Mouse (Mus musculus): Measurements from ENCODE around the gene Kcnj9. TPM values are rescaled to one million over a fixed set of nuclear protein-coding genes. Genes with fewer than 3 reads are reported as not detected.

Kcnj9 gene
- polyA plus RNA-seq, 1 experiment: 116 TPM

DNA sequence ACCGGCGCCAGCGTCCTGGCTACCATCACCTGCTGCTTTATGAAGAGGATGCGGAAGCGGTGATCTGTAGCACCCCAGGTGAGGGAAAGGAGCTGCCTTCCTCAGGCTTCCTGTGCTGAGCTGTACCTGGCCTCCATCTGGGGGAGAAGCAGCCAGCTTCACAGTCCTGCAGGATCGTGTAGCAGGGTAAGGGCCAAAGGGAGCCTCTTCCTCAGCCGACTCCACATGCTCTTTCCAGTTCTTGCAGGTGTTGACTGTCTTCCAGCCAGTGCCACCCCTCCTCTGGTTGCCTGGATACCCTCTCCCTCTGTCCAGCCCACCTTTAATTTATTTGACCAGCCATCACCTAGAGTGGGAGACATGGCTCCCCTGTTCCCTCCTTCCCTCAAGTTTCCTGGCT is 9.8 kb downstream of the Kcnj9 start:
- DNase-seq: peak in 1 of 2 experiments; percentile 63
- H3K4me1 ChIP-seq (ENCODE audit: control insufficient read depth, insufficient read depth, low read length): peaks cover 60% of the 10 kb centered on the region
- TF ChIP-seq POLR2A (IDR thresholded peaks at IDR 0.05; ENCODE audit: borderline replicate concordance, insufficient read depth, low read length) (peak; percentile 3; the same call in 1 of the 2 replicates), CTCF (IDR thresholded peaks at IDR 0.05; ENCODE audit: borderline replicate concordance, insufficient read depth, low read depth, low read length) (no peak)
- no peaks in the 10 kb centered on the region for H3K27me3 ChIP-seq (ENCODE audit: control insufficient read depth, insufficient read depth, low read length)
- H3K4me3 ChIP-seq (replicated peaks; ENCODE audit: insufficient read depth, low read depth, low read length): no peak overlapping the region
- WGBS: 8% methylated on average over 7 of the region's 7 CpGs
- H3K27ac ChIP-seq (ENCODE audit: insufficient read depth, low read length): peak overlapping the region; percentile 66

DNA sequence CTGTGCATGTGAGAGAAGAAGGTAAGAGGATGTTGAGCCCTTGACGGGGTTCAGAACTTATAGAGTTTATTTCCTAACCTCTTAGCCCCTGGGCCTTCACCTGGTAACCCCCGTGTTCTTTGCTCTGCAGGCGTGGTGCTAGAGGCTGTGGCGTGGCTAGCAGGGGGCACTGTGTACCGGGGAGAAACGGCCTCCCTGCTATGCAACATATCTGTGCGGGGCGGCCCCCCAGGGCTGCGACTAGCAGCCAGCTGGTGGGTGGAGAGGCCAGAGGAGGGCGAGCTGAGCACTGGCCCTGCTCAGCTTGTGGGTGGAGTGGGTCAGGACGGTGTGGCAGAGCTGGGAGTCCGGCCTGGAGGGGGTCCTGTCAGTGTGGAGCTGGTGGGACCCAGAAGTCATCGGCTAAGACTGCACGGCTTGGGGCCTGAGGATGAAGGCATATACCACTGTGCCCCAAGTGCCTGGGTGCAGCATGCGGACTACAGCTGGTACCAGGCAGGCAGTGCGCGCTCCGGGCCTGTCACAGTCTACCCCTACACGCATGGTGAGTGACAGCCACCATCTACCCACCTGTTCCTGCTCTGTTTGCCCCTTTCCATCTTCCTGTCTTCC is 10.6 kb downstream of the Kcnj9 start:
- 19% methylated on average over 19 of the region's 19 CpGs for WGBS
- H3K27ac ChIP-seq (ENCODE audit: insufficient read depth, low read length): peak overlapping the region; percentile 84
- no peak overlapping the region for H3K4me3 ChIP-seq (replicated peaks; ENCODE audit: insufficient read depth, low read depth, low read length)
- peak; percentile 49 to 66 for DNase-seq
- TF ChIP-seq CTCF (IDR thresholded peaks at IDR 0.05; ENCODE audit: borderline replicate concordance, insufficient read depth, low read depth, low read length) (no peak), POLR2A (IDR thresholded peaks at IDR 0.05; ENCODE audit: borderline replicate concordance, insufficient read depth, low read length) (no peak)
- H3K27me3 ChIP-seq (ENCODE audit: control insufficient read depth, insufficient read depth, low read length): no peaks in the 10 kb centered on the region
- peaks cover 65% of the 10 kb centered on the region for H3K4me1 ChIP-seq (ENCODE audit: control insufficient read depth, insufficient read depth, low read length)

DNA sequence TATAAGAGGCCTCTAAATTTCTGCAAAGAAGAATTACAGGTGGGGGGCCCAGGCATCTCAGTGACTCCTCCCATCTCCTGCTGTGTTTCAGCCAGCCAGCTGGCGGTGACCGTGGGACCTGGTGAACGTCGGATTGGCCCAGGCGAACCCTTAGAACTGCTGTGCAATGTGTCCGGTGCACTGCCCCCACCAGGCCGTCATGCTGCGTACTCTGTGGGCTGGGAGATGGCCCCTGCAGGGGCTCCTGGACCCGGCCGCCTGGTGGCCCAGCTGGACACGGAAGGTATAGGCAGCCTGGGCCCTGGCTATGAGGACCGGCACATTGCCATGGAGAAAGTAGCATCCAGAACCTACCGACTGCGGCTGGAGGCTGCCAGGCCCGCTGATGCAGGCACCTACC is 11.2 kb downstream of the Kcnj9 start:
- 8% methylated on average over 15 of the region's 15 CpGs for WGBS
- H3K4me3 ChIP-seq (replicated peaks; ENCODE audit: insufficient read depth, low read depth, low read length): no peak overlapping the region
- H3K27ac ChIP-seq (ENCODE audit: insufficient read depth, low read length): peak overlapping the region; percentile 84
- peak; percentile 69 to 74 for DNase-seq
- no peaks in the 10 kb centered on the region for H3K27me3 ChIP-seq (ENCODE audit: control insufficient read depth, insufficient read depth, low read length)
- no peak for TF ChIP-seq CTCF (IDR thresholded peaks at IDR 0.05; ENCODE audit: borderline replicate concordance, insufficient read depth, low read depth, low read length)
- TF ChIP-seq POLR2A (IDR thresholded peaks at IDR 0.05; ENCODE audit: borderline replicate concordance, insufficient read depth, low read length): 0 out of 2 replicates have a peak, but pooled peaks have one; percentile 4
- H3K4me1 ChIP-seq (ENCODE audit: control insufficient read depth, insufficient read depth, low read length): peaks cover 65% of the 10 kb centered on the region

DNA sequence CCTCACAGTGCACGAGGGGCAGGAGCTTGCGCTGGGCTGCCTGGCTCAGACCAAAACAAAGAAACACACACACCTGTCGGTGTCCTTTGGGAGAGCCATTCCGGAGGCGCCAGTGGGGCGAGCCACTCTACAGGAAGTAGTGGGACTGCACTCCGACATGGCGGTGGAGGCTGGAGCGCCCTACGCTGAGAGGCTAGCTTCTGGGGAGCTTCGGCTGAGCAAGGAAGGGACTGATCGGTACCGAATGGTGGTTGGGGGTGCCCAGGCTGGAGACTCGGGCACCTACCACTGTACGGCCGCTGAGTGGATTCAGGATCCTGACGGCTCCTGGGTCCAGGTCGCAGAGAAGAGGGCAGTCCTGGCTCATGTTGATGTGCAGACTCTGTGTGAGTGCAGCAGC is 11.7 kb downstream of the Kcnj9 start:
- H3K27ac ChIP-seq (ENCODE audit: insufficient read depth, low read length): peak overlapping the region; percentile 44; the same call in 1 of the 2 replicates
- peaks cover 60% of the 10 kb centered on the region for H3K4me1 ChIP-seq (ENCODE audit: control insufficient read depth, insufficient read depth, low read length)
- 46% methylated on average over 18 of the region's 18 CpGs for WGBS
- H3K4me3 ChIP-seq (replicated peaks; ENCODE audit: insufficient read depth, low read depth, low read length): no peak overlapping the region
- peak; percentile 38 to 60 for DNase-seq
- 0 out of 2 replicates have a peak, but pooled peaks have one; percentile 16 for TF ChIP-seq POLR2A (IDR thresholded peaks at IDR 0.05; ENCODE audit: borderline replicate concordance, insufficient read depth, low read length)
- TF ChIP-seq CTCF (IDR thresholded peaks at IDR 0.05; ENCODE audit: borderline replicate concordance, insufficient read depth, low read depth, low read length): no peak
- H3K27me3 ChIP-seq (ENCODE audit: control insufficient read depth, insufficient read depth, low read length): no peaks in the 10 kb centered on the region

DNA sequence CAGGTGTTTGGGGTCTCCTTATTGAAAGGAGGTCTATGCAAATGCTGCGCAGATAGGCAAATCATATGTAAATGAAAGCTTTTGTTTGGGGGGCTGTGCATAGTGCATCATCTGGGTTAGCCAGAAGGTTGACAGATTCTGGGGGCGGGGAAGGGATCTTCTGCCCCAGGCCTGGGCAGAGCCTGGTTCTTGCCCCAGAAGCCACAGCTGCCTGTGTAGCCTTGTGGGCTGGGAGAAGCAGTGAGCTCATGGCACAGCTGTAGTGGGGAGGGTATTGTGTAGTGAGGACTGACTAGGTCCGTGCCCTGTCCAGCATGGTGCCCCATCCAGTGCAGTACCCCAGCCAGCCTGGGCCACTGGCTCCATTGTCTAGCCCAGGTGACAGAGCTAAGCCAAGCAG is 14.2 kb downstream of the Kcnj9 start:
- peak in 1 of 2 experiments; percentile 27 for DNase-seq
- Histone ChIP-seq H3K4me1 (ENCODE audit: control insufficient read depth, insufficient read depth, low read length) (peaks cover 47% of the 10 kb centered on the region), H3K27me3 (ENCODE audit: control insufficient read depth, insufficient read depth, low read length) (no peaks in the 10 kb centered on the region), H3K27ac (ENCODE audit: insufficient read depth, low read length) (no peak overlapping the region), H3K4me3 (replicated peaks; ENCODE audit: insufficient read depth, low read depth, low read length) (no peak overlapping the region)
- 32% methylated on average over 3 of the region's 3 CpGs for WGBS
- no peak for TF ChIP-seq POLR2A (IDR thresholded peaks at IDR 0.05; ENCODE audit: borderline replicate concordance, insufficient read depth, low read length)
- TF ChIP-seq CTCF (IDR thresholded peaks at IDR 0.05; ENCODE audit: borderline replicate concordance, insufficient read depth, low read depth, low read length): no peak

DNA sequence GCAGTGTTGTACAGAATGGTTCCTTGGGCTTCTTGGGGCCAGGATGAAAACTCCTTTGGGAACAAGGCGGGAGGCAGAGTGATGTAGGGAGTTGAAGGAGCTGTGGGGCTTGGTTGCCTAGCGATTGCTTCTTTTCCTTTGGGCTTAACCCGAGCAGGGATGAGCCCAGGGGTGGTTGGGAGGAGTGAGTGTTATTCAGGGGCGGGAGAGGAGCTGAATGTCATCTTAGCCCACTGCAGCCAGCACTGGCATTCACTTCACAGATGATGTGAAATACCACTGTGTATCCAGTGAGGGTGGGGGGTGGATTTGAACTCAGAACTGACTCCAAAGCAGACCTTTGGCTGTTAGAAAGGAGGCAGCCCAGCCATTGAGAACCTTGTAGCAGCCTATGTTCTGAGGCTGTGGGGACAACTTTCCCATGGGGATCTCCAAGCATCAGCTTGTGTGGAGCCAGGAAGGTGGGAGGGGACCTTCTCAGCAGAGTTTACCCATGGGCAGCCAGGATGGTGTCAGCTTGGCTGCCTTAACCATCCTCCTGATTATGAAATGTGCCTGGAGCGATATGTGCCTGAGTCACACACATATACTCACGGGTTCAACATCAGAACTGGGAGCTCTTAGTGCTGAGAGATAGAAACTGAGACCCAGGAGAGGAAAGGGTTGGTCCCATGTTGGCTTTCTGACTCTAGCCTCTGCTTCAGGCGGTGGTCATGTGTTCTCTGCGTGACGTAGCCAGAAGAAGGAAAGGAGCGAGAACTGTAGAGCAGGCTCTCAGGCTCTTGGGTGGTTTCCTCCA is 15.3 kb downstream of the Kcnj9 start:
- Histone ChIP-seq H3K4me1 (ENCODE audit: control insufficient read depth, insufficient read depth, low read length) (peaks cover 43% of the 10 kb centered on the region), H3K27me3 (ENCODE audit: control insufficient read depth, insufficient read depth, low read length) (no peaks in the 10 kb centered on the region), H3K27ac (ENCODE audit: insufficient read depth, low read length) (peak overlapping the region; percentile 69), H3K4me3 (replicated peaks; ENCODE audit: insufficient read depth, low read depth, low read length) (peak overlapping the region; percentile 89)
- whole genome bisulfite sequencing: 16% methylated on average over 10 of the region's 10 CpGs
- TF ChIP-seq CTCF (IDR thresholded peaks at IDR 0.05; ENCODE audit: borderline replicate concordance, insufficient read depth, low read depth, low read length) (no peak), POLR2A (IDR thresholded peaks at IDR 0.05; ENCODE audit: borderline replicate concordance, insufficient read depth, low read length) (no peak)
- peak; percentile 41 to 48 for DNase-seq

DNA sequence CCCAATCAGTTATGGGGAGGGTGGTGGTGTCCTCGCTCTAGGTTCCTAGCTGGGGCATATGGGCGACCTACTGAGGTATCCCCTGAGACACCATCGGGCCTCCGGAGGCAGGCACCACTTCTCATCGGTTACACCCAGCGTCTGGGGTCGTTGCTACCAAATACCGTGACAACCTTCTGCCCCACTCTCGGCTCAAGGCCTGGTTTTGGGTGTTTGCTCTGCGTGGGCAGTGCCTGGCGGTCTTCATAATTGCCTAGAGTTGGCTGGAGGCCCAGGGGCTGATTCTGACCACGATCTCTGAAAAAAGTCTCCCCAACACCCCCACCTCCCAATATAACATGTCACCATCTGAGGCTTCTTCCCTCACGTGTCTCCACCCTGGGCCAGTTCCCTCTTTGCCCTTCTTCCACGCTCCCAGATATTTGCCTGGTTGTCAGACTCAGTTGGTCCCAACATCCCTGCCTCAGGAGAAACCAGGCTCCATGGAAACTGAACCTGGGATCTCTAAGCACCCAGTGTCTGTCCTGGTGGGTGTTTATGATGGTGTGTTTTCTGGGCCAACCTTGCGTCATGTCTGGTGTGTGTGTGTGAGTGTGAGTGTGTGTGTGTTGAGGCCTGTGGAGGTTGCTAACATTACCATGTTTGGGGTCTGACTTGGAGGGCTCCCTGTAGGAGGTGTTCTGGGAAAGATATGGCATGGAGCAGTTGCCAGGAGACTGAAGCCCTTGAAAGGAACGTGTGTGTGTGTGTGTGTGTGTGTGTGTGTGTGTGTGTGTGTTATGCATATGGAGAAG is 16.2 kb downstream of the Kcnj9 start:
- TF ChIP-seq POLR2A (IDR thresholded peaks at IDR 0.05; ENCODE audit: borderline replicate concordance, insufficient read depth, low read length) (no peak), CTCF (IDR thresholded peaks at IDR 0.05; ENCODE audit: borderline replicate concordance, insufficient read depth, low read depth, low read length) (no peak)
- Histone ChIP-seq H3K27ac (ENCODE audit: insufficient read depth, low read length) (peak overlapping the region; percentile 69), H3K4me1 (ENCODE audit: control insufficient read depth, insufficient read depth, low read length) (peaks cover 34% of the 10 kb centered on the region), H3K27me3 (ENCODE audit: control insufficient read depth, insufficient read depth, low read length) (no peaks in the 10 kb centered on the region), H3K4me3 (replicated peaks; ENCODE audit: insufficient read depth, low read depth, low read length) (peak overlapping the region; percentile 89)
- 3% methylated on average over 16 of the region's 16 CpGs for WGBS
- peak in 1 of 2 experiments; percentile 68 for DNase-seq
